Mouse (Mus musculus): ENCODE data around the gene Elp4.

Gene Elp4

GRCm38 (mm10) chr2:105682634-105683351 lies 221.6 kb downstream of the Elp4 start:
- DNase-seq (ENCODE audit: low read depth, low spot score), result no peak

DNA sequence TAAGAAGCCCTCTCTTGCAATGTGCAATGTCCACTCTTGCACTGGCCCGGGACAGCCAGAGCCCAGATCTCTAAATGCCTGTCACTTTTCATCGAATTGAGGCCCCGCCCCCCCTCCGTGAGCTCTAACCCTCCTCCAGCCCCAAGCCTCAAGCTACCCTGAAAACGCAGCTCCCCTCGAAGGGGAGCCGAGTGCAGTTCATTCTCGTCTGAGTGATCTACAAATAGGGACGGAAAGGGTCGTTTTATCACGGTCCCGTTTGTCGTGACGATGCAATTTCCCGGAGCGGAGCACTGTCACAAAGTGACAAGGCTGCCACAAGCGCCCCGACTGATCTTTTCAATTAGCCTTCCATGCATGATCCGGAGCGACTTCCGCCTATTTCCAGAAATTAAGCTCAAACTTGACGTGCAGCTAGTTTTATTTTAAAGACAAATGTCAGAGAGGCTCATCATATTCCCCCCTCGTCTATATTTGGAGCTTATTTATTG lies 222.3 kb downstream of the Elp4 start:
- DNase-seq (ENCODE audit: low read depth, low spot score), result no peak

GRCm38 (mm10) chr2:105680999-105681710 lies 223.2 kb downstream of the Elp4 start:
- no peak for DNase-seq (ENCODE audit: low read depth, low spot score)

GRCm38 (mm10) chr2:105680146-105680998 lies 224.0 kb downstream of the Elp4 start:
- no peak for DNase-seq (ENCODE audit: low read depth, low spot score)

GRCm38 (mm10) chr2:105679331-105679730 lies 225.0 kb downstream of the Elp4 start:
- no peak for DNase-seq (ENCODE audit: low read depth, low spot score)

DNA sequence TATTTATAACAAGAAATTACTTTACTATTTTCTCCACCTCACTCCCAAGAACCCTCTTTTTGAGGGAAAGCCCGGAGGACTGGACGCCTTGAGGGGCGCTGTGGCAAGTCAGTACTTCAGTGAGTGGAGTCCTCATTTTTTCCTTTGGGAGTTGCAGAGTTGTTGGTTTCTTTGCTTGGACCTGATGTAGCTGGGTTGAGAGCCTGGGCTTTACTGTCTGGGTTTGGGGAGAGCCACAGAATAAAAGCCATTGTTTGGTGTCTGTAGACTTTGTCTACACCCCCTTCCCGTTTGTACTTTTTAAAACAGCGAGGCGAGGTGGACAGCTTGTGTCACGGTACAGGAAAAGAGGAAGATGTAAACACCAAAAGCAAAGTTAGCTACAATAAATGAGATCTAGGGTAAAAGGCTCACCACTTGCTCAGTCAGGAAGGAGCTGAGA lies 225.5 kb downstream of the Elp4 start:
- DNase-seq (ENCODE audit: low read depth, low spot score), result no peak

- no peak for DNase-seq (ENCODE audit: low read depth, low spot score)
These were observed 226.1 kb downstream of the Elp4 start for GRCm38 (mm10) chr2:105678306-105678705.

- no peak for DNase-seq (ENCODE audit: low read depth, low spot score)
These were observed 226.8 kb downstream of the Elp4 start for GRCm38 (mm10) chr2:105677434-105678105.

- no peak for DNase-seq (ENCODE audit: low read depth, low spot score)
These were observed 227.4 kb downstream of the Elp4 start for GRCm38 (mm10) chr2:105676909-105677433.

DNA sequence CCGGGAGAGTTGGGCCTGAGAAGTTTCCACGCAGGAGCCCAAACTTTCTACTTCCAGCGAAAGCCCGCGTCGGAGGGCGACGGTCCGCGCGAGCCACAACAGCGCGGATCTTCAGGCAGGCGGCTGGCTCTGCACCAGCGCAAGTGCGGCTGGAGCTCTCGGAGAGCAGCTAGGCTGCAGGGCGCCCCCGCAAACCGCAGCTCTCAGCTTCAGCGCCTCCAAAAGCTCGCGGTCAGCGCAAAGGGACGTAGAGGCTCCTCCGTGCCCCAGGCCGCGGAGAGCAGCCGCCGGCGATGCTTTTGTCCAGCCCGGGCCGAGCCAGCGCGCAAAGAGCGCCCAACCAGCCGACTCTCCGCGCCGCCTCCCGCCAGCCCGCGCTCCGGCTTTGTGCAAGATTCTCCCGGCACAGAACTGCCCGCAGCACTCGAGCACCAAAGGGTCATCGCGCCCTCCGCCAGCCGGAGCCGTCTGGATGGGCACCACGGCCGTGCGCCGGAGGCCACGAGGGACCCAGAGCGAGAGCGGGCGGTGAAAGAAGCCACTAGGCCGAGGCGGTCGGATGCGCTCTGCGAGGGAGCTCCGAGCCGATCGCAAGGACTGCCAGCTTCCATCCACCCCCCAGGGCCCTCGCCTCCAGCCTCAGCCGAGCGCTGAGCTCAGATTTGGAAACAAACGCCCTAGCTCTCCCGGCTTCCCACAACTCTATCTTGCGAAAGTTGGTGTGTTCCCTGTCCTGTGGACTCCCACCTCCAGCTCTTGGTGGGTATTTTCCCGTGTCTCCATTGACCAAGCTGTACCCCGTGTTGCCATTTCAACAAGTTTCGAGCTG lies 228.1 kb downstream of the Elp4 start:
- DNase-seq (ENCODE audit: low read depth, low spot score), result no peak

- DNase-seq (ENCODE audit: low read depth, low spot score), result no peak
These were observed 228.7 kb downstream of the Elp4 start for GRCm38 (mm10) chr2:105675730-105676079.

DNA sequence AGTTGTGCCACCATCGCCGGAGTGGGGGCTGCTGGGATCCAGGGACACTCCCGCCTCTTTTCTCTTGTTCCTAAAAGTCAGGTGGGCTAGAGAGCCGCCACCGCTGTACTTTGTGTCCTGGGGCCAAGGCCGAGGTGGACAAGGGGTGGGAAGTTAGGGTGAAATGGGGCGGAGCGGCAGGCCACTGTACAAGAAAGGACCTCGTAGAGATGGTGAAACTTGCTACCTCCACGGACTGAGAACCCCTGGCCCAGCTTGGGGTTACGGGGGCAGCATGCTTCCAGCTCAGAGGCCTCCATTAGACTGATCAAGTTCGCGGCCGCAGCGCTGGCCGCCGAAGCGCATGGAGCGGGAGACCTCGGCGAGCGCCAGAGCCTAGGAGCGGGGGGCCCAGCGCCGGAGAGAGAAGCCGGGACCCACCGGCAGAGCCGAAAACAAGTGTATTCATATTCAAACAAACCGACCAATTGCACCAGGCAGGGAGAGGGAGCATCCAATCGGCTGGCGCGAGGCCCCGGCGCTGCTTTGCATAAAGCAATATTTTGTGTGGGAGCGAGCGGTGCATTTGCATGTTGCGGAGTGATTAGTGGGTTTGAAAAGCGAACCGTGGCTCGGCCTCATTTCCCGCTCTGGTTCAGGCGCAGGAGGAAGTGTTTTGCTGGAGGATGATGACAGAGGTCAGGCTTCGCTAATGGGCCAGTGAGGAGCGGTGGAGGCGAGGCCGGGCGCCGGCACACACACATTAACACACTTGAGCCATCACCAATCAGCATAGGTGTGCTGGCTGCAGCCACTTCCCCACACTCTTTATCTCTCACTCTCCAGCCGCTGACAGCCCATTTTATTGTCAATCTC lies 229.3 kb downstream of the Elp4 start:
- DNase-seq (ENCODE audit: low read depth, low spot score), result no peak

GRCm38 (mm10) chr2:105674061-105674874 lies 230.1 kb downstream of the Elp4 start:
- no peak for DNase-seq (ENCODE audit: low read depth, low spot score)

DNA sequence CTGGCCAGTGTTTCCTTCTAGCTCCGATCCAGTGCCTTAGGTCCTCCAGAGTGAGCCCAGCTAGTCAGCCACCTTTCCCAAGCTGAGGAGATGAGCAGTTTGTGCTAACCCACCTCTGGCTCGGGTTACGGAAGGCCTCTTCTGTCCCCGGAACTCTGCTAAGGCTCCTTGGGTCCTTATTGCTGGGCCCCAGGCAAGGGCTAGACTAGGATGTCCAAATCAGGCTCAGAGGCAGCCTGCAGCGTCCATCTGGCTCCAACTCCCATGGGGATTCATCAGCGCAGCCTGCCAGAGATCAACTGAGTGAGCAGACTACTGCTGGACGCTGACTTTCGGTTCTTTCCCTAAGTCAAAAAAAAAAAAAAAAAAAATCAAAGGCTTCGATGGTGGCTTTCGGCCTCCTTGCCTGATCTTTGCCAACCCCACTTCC lies 230.7 kb downstream of the Elp4 start:
- no peak for DNase-seq (ENCODE audit: low read depth, low spot score)

DNA sequence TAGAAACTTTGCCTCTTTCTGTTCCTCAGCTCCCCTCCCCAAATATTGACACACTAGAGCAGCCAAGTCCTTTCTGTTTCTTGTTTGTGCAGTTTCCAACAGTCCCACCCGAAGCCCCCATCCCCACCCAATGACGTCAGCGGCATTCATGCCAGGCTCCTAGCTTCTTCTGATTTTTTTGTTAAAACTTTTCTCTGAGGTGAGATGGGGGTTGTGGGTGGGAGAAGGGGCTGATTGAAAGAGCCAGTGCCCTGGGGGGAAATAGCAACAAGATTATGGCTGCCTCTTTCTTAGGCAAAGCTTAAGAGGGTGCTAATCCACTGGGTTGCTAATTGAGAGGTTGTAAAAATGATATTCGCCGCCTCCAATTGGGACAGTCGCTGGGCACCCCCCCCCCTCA lies 231.3 kb downstream of the Elp4 start:
- DNase-seq (ENCODE audit: low read depth, low spot score), result no peak

- no peak for DNase-seq (ENCODE audit: low read depth, low spot score)
These were observed 231.8 kb downstream of the Elp4 start for GRCm38 (mm10) chr2:105672596-105672960.

- DNase-seq (ENCODE audit: low read depth, low spot score), result no peak
These were observed 232.4 kb downstream of the Elp4 start for GRCm38 (mm10) chr2:105671798-105672595.

Measured in A20 (cell line).